Mouse (Mus musculus): ENCODE measurements around the gene Wdr91. TPM values are rescaled to one million over a fixed set of nuclear protein-coding genes. Genes with fewer than 3 reads are reported as not detected.
A peak's percentile ranks its signal among the peaks of the same experiment; 100 is the strongest.

The Wdr91 gene
- polyA plus RNA-seq, 1 experiment from 2014 or later: 10.7 TPM

- no peak for ATAC-seq (ENCODE audit: insufficient number of reproducible peaks, insufficient read depth, low FRiP score, low read depth)
- H3K27me3 ChIP-seq (ENCODE audit: control insufficient read depth, insufficient read depth, low read length): no peaks in the 10 kb centered on the region
- H3K27ac ChIP-seq (ENCODE audit: low read length): peak overlapping the region; percentile 27; the same call in 1 of the 2 replicates
- peaks cover 22% of the 10 kb centered on the region for H3K4me1 ChIP-seq (ENCODE audit: control insufficient read depth, insufficient read depth, low read length)
- 60% methylated on average over 21 of the region's 21 CpGs for WGBS
- no peak overlapping the region for H3K4me3 ChIP-seq (ENCODE audit: low read depth, low read length)
- no peaks in the 10 kb centered on the region for H3K36me3 ChIP-seq (ENCODE audit: control insufficient read depth, insufficient read depth, low read length)
- no peak overlapping the region for H3K4me2 ChIP-seq (replicated peaks; ENCODE audit: low read depth, low read length)
- no peaks in the 10 kb centered on the region for H3K9me3 ChIP-seq (ENCODE audit: control insufficient read depth, low read depth, low read length)
- no peak overlapping the region for H3K9ac ChIP-seq (replicated peaks; ENCODE audit: low read depth, low read length)
These were observed 36.4 kb downstream of the Wdr91 start for GRCm38 (mm10) chr6:34874101-34874921.

- Histone ChIP-seq H3K9ac (replicated peaks; ENCODE audit: low read depth, low read length) (no peak overlapping the region), H3K36me3 (ENCODE audit: control insufficient read depth, insufficient read depth, low read length) (no peaks in the 10 kb centered on the region), H3K9me3 (ENCODE audit: control insufficient read depth, low read depth, low read length) (no peaks in the 10 kb centered on the region), H3K4me1 (ENCODE audit: control insufficient read depth, insufficient read depth, low read length) (peaks cover 17% of the 10 kb centered on the region), H3K4me2 (replicated peaks; ENCODE audit: low read depth, low read length) (no peak overlapping the region), H3K27ac (ENCODE audit: low read length) (no peak overlapping the region), H3K27me3 (ENCODE audit: control insufficient read depth, insufficient read depth, low read length) (no peaks in the 10 kb centered on the region), H3K4me3 (ENCODE audit: low read depth, low read length) (no peak overlapping the region)
- WGBS: 92% methylated on average over 10 of the region's 10 CpGs
- ATAC-seq (ENCODE audit: insufficient number of reproducible peaks, insufficient read depth, low FRiP score, low read depth): no peak
These were observed 37.8 kb downstream of the Wdr91 start for GRCm38 (mm10) chr6:34872871-34873270.

GRCm38 (mm10) chr6:34871929-34872328 is 38.7 kb downstream of the Wdr91 start:
- Histone ChIP-seq H3K9me3 (ENCODE audit: control insufficient read depth, low read depth, low read length) (no peaks in the 10 kb centered on the region), H3K27me3 (ENCODE audit: control insufficient read depth, insufficient read depth, low read length) (no peaks in the 10 kb centered on the region), H3K9ac (replicated peaks; ENCODE audit: low read depth, low read length) (no peak overlapping the region), H3K4me1 (ENCODE audit: control insufficient read depth, insufficient read depth, low read length) (peaks cover 15% of the 10 kb centered on the region), H3K4me3 (ENCODE audit: low read depth, low read length) (no peak overlapping the region), H3K36me3 (ENCODE audit: control insufficient read depth, insufficient read depth, low read length) (no peaks in the 10 kb centered on the region), H3K27ac (ENCODE audit: low read length) (no peak overlapping the region), H3K4me2 (replicated peaks; ENCODE audit: low read depth, low read length) (no peak overlapping the region)
- WGBS: 83% methylated on average over 7 of the region's 7 CpGs
- no peak for ATAC-seq (ENCODE audit: insufficient number of reproducible peaks, insufficient read depth, low FRiP score, low read depth)

- Histone ChIP-seq H3K4me1 (ENCODE audit: control insufficient read depth, insufficient read depth, low read length) (peaks cover 4% of the 10 kb centered on the region; the same call in 1 of the 2 replicates), H3K27ac (ENCODE audit: low read length) (no peak overlapping the region), H3K9me3 (ENCODE audit: control insufficient read depth, low read depth, low read length) (no peaks in the 10 kb centered on the region), H3K9ac (replicated peaks; ENCODE audit: low read depth, low read length) (no peak overlapping the region), H3K36me3 (ENCODE audit: control insufficient read depth, insufficient read depth, low read length) (no peaks in the 10 kb centered on the region), H3K4me2 (replicated peaks; ENCODE audit: low read depth, low read length) (no peak overlapping the region), H3K27me3 (ENCODE audit: control insufficient read depth, insufficient read depth, low read length) (no peaks in the 10 kb centered on the region), H3K4me3 (ENCODE audit: low read depth, low read length) (no peak overlapping the region)
- WGBS: 68% methylated on average over 5 of the region's 5 CpGs
- no peak for ATAC-seq (ENCODE audit: insufficient number of reproducible peaks, insufficient read depth, low FRiP score, low read depth)
These were observed 40.0 kb downstream of the Wdr91 start for GRCm38 (mm10) chr6:34870724-34871123.

- no peak overlapping the region; the same call in 1 of the 2 replicates for H3K27ac ChIP-seq (ENCODE audit: low read length)
- H3K4me2 ChIP-seq (replicated peaks; ENCODE audit: low read depth, low read length): no peak overlapping the region
- WGBS: 77% methylated on average over 5 of the region's 5 CpGs
- no peaks in the 10 kb centered on the region for H3K36me3 ChIP-seq (ENCODE audit: control insufficient read depth, insufficient read depth, low read length)
- H3K4me3 ChIP-seq (ENCODE audit: low read depth, low read length): no peak overlapping the region
- peaks cover 4% of the 10 kb centered on the region for H3K4me1 ChIP-seq (ENCODE audit: control insufficient read depth, insufficient read depth, low read length)
- H3K9me3 ChIP-seq (ENCODE audit: control insufficient read depth, low read depth, low read length): no peaks in the 10 kb centered on the region
- no peak for ATAC-seq (ENCODE audit: insufficient number of reproducible peaks, insufficient read depth, low FRiP score, low read depth)
- H3K27me3 ChIP-seq (ENCODE audit: control insufficient read depth, insufficient read depth, low read length): no peaks in the 10 kb centered on the region
- no peak overlapping the region for H3K9ac ChIP-seq (replicated peaks; ENCODE audit: low read depth, low read length)
These were observed 40.5 kb downstream of the Wdr91 start for GRCm38 (mm10) chr6:34870136-34870535.

GRCm38 (mm10) chr6:34869225-34869915 is 41.3 kb downstream of the Wdr91 start:
- Histone ChIP-seq H3K27ac (ENCODE audit: low read length) (no peak overlapping the region; the same call in 1 of the 2 replicates), H3K4me2 (replicated peaks; ENCODE audit: low read depth, low read length) (no peak overlapping the region), H3K36me3 (ENCODE audit: control insufficient read depth, insufficient read depth, low read length) (no peaks in the 10 kb centered on the region), H3K4me3 (ENCODE audit: low read depth, low read length) (no peak overlapping the region), H3K4me1 (ENCODE audit: control insufficient read depth, insufficient read depth, low read length) (peaks cover 6% of the 10 kb centered on the region; the same call in 1 of the 2 replicates), H3K27me3 (ENCODE audit: control insufficient read depth, insufficient read depth, low read length) (no peaks in the 10 kb centered on the region), H3K9ac (replicated peaks; ENCODE audit: low read depth, low read length) (no peak overlapping the region), H3K9me3 (ENCODE audit: control insufficient read depth, low read depth, low read length) (no peaks in the 10 kb centered on the region)
- ATAC-seq (ENCODE audit: insufficient number of reproducible peaks, insufficient read depth, low FRiP score, low read depth): no peak
- 55% methylated on average over 13 of the region's 13 CpGs for WGBS

GRCm38 (mm10) chr6:34868507-34869217 is 42.0 kb downstream of the Wdr91 start:
- Histone ChIP-seq H3K9me3 (ENCODE audit: control insufficient read depth, low read depth, low read length) (no peaks in the 10 kb centered on the region), H3K36me3 (ENCODE audit: control insufficient read depth, insufficient read depth, low read length) (no peaks in the 10 kb centered on the region), H3K4me3 (ENCODE audit: low read depth, low read length) (no peak overlapping the region), H3K4me2 (replicated peaks; ENCODE audit: low read depth, low read length) (no peak overlapping the region), H3K4me1 (ENCODE audit: control insufficient read depth, insufficient read depth, low read length) (peaks cover 10% of the 10 kb centered on the region; the same call in 1 of the 2 replicates), H3K27me3 (ENCODE audit: control insufficient read depth, insufficient read depth, low read length) (no peaks in the 10 kb centered on the region), H3K27ac (ENCODE audit: low read length) (no peak overlapping the region), H3K9ac (replicated peaks; ENCODE audit: low read depth, low read length) (no peak overlapping the region)
- WGBS: 80% methylated on average over 20 of the region's 20 CpGs
- no peak for ATAC-seq (ENCODE audit: insufficient number of reproducible peaks, insufficient read depth, low FRiP score, low read depth)

- H3K4me1 ChIP-seq (ENCODE audit: control insufficient read depth, insufficient read depth, low read length): peaks cover 15% of the 10 kb centered on the region; the same call in 1 of the 2 replicates
These were observed 42.7 kb downstream of the Wdr91 start for GRCm38 (mm10) chr6:34867995-34868350.

More at GRCm38 (mm10) chr6:34867995-34868350, 42.7 kb downstream of the Wdr91 start:
- H3K9me3 ChIP-seq (ENCODE audit: control insufficient read depth, low read depth, low read length): no peaks in the 10 kb centered on the region
- no peaks in the 10 kb centered on the region for H3K27me3 ChIP-seq (ENCODE audit: control insufficient read depth, insufficient read depth, low read length)
- no peak overlapping the region for H3K4me3 ChIP-seq (ENCODE audit: low read depth, low read length)
- no peak overlapping the region for H3K27ac ChIP-seq (ENCODE audit: low read length)
- no peak overlapping the region for H3K9ac ChIP-seq (replicated peaks; ENCODE audit: low read depth, low read length)
- H3K4me2 ChIP-seq (replicated peaks; ENCODE audit: low read depth, low read length): no peak overlapping the region
- no peak for ATAC-seq (ENCODE audit: insufficient number of reproducible peaks, insufficient read depth, low FRiP score, low read depth)
- H3K36me3 ChIP-seq (ENCODE audit: control insufficient read depth, insufficient read depth, low read length): no peaks in the 10 kb centered on the region
- WGBS: 76% methylated on average over 10 of the region's 10 CpGs
